Mouse (Mus musculus) MEL (cell line): ENCODE data around the gene 1700017B05Rik.

Experiments
- BHLHE40 ChIP-seq: IDR thresholded peaks from 2 replicates; pipeline ENCODE4 v1.6.1; 2012; ENCODE audit warnings: low read depth, mild to moderate bottlenecking, inconsistent platforms, low read length, improper control_type of control experiment, borderline replicate concordance
- CHD1 ChIP-seq: IDR thresholded peaks from 2 replicates; pipeline ENCODE4 v1.6.1; 2012; ENCODE audit warnings: low read depth, mild to moderate bottlenecking, inconsistent platforms, low read length, improper control_type of control experiment
- CTCF ChIP-seq, 3 experiments: IDR thresholded peaks in 2 of 3; conservative IDR thresholded peaks in 1 of 3; 2 replicates each; pipeline ENCODE4 v1.5.1; 2011 to 2012; ENCODE audit warnings: low read length in 3 of 3, low read depth in 2 of 3, mild to moderate bottlenecking in 2 of 3, improper control_type of control experiment in 1 of 3, inconsistent platforms in 1 of 3, mixed read lengths in 1 of 3, moderate library complexity in 1 of 3; ENCODE audit not compliant: control insufficient read depth in 1 of 3, insufficient read depth in 1 of 3, poor library complexity in 1 of 3, severe bottlenecking in 1 of 3
- EP300 ChIP-seq, 2 experiments: IDR thresholded peaks; 2 replicates each; pipeline ENCODE4 v1.6.1; 2011; ENCODE audit warnings: improper control_type of control experiment in 2 of 2, low read length in 2 of 2, low read depth in 1 of 2, mild to moderate bottlenecking in 1 of 2
- ETS1 ChIP-seq: IDR thresholded peaks from 2 replicates; pipeline ENCODE4 v1.6.1; 2012; ENCODE audit warnings: low read depth, mild to moderate bottlenecking, inconsistent platforms, low read length, improper control_type of control experiment, moderate library complexity
- HCFC1 ChIP-seq: IDR thresholded peaks from 2 replicates; pipeline ENCODE4 v1.6.1; 2012; ENCODE audit warnings: low read depth, mild to moderate bottlenecking, inconsistent platforms, low read length, improper control_type of control experiment, moderate library complexity
- JUND ChIP-seq: IDR thresholded peaks from 2 replicates; pipeline ENCODE4 v1.6.1; 2011; ENCODE audit warnings: low read depth, mild to moderate bottlenecking, improper control_type of control experiment, low read length
- NELFE ChIP-seq: IDR thresholded peaks from 2 replicates; pipeline ENCODE4 v1.6.1; 2011; ENCODE audit warnings: low read depth, low read length, improper control_type of control experiment
- NRF1 ChIP-seq: IDR thresholded peaks from 2 replicates; pipeline ENCODE4 v1.6.1; 2014; ENCODE audit warnings: low read depth, mild to moderate bottlenecking, inconsistent platforms, low read length, improper control_type of control experiment, moderate library complexity; ENCODE audit not compliant: poor library complexity, insufficient read depth, severe bottlenecking
- POLR2A ChIP-seq, 2 experiments: IDR thresholded peaks; 2 replicates each; pipeline ENCODE4 v1.6.1; 2011 to 2012; ENCODE audit warnings: low read length in 2 of 2, mild to moderate bottlenecking in 2 of 2, control low read depth in 1 of 2, improper control_type of control experiment in 1 of 2, low read depth in 1 of 2, moderate library complexity in 1 of 2; ENCODE audit not compliant: control insufficient read depth in 1 of 2, insufficient read depth in 1 of 2, poor library complexity in 1 of 2
- TCF12 ChIP-seq: IDR thresholded peaks from 2 replicates; pipeline ENCODE4 v1.6.1; 2014; ENCODE audit warnings: low read depth, mild to moderate bottlenecking, inconsistent platforms, low read length, improper control_type of control experiment, moderate library complexity
- UBTF ChIP-seq: IDR thresholded peaks from 2 replicates; pipeline ENCODE4 v1.6.1; 2012; ENCODE audit warnings: low read depth, mild to moderate bottlenecking, inconsistent platforms, low read length, improper control_type of control experiment, moderate library complexity, borderline replicate concordance; ENCODE audit not compliant: insufficient read depth
- USF2 ChIP-seq, 2 experiments: IDR thresholded peaks; 2 replicates each; pipeline ENCODE4 v1.6.1; 2011 to 2012; ENCODE audit warnings: improper control_type of control experiment in 2 of 2, low read length in 2 of 2, borderline replicate concordance in 1 of 2, inconsistent platforms in 1 of 2, low read depth in 1 of 2, mild to moderate bottlenecking in 1 of 2; ENCODE audit not compliant: insufficient read depth in 1 of 2
- ZMIZ1 ChIP-seq: IDR thresholded peaks from 2 replicates; pipeline ENCODE4 v1.6.1; 2012; ENCODE audit warnings: low read depth, mild to moderate bottlenecking, inconsistent platforms, low read length, improper control_type of control experiment, moderate library complexity

DNA sequence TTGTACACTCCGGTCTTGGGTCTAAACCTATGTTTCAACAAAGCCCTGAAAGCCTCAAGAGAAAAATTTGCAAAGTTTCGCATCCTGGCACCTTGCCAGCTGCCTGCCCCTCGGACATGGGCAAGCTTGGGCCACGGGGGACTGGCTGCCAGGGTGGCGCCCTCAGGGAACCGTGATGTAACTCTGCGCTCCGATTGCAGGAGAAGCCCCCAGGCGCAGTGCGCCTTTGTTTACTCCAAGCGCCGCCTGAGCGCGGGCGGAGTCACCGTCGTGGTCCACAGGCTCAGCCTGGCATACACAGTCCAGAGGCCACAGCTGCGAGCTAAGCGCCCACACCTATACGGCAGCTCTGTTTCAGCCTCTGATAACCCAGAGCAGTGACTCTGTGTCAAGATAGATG, 19.1 kb upstream of the 1700017B05Rik start:
- TF ChIP-seq JUND (no peak), CTCF (IDR thresholded peaks at IDR 0.05 in 2 of 3, conservative IDR thresholded peaks at IDR 0.05 in 1 of 3; ENCODE audit: control insufficient read depth in 1 of 3, insufficient read depth in 1 of 3, low read depth in 2 of 3, low read length in 3 of 3, poor library complexity in 1 of 3, severe bottlenecking in 1 of 3) (no peak), BHLHE40 (no peak), TCF12 (no peak), UBTF (no peak), POLR2A (IDR thresholded peaks at IDR 0.05; ENCODE audit: control insufficient read depth in 1 of 2, insufficient read depth in 1 of 2, low read depth in 1 of 2, low read length in 2 of 2, poor library complexity in 1 of 2) (no peak), NRF1 (no peak), USF2 (IDR thresholded peaks at IDR 0.05; ENCODE audit: borderline replicate concordance in 1 of 2, insufficient read depth in 1 of 2, low read depth in 1 of 2, low read length in 2 of 2) (no peak), EP300 (IDR thresholded peaks at IDR 0.05; ENCODE audit: low read depth in 1 of 2, low read length in 2 of 2) (no peak), CHD1 (no peak), ETS1 (no peak), NELFE (no peak), ZMIZ1 (no peak), HCFC1 (no peak)
